Mouse (Mus musculus) spleen, adult 2 months (tissue): ENCODE data around the gene Dusp11.

Experiments
- CTCF ChIP-seq: fragments of 200-500 bp; IDR thresholded peaks from 2 replicates; pipeline ENCODE4 v1.5.1; 2011; ENCODE audit warnings: mild to moderate bottlenecking, inconsistent platforms; ENCODE audit not compliant: insufficient read depth, insufficient read length, insufficient replicate concordance; ENCODE audit errors: extremely low read depth
- POLR2A ChIP-seq: fragments of 200-500 bp; IDR thresholded peaks from 2 replicates; pipeline ENCODE4 v1.6.1; 2011; ENCODE audit warnings: low read depth, low read length, inconsistent platforms

- TF ChIP-seq POLR2A (no peak), CTCF (no peak)
Measured at GRCm38 (mm10) chr6:85972699-85973098, 11.2 kb upstream of the Dusp11 start.
